Comparison of ENCODE assay signal across 8 mouse cellular contexts in genomic region chr12:81817126-81817505, GRCm38 (mm10). TPM values are rescaled to one million over a fixed set of nuclear protein-coding genes. Genes with fewer than 3 reads are reported as not detected.
DNase-seq lines count a peak whose midpoint lies in the region; ATAC-seq lines count a peak whose summit lies in the region.

No protein-coding gene starts in this region.

- no peaks in the 10 kb centered on the region for H3K9me3 ChIP-seq in hindbrain, embryonic 13.5 days

- peak; percentile 67 for DNase-seq in embryo, embryonic 10 days (ENCODE audit: low spot score)
- no peak for DNase-seq in embryo, embryonic 9.5 days (ENCODE audit: extremely low spot score)
- DNase-seq in R1 (ENCODE audit: low read depth, low spot score) = peak; percentile 92
- DNase-seq in mesoderm, embryonic 11.5 days (ENCODE audit: low read depth, low spot score) = peak; percentile 28
- no peak for DNase-seq in Muller cell, postnatal 12 days (ENCODE audit: inconsistent ontology term)
- DNase-seq in urinary bladder, postnatal 4 days (ENCODE audit: low spot score in 2 of 2) = no peak
- DNase-seq in right cerebral cortex, postnatal 36 days (ENCODE audit: low spot score in 2 of 2) = no peak

- no peak overlapping the region for H3K9ac ChIP-seq in hindbrain, embryonic 13.5 days

- peak overlapping the region; percentile 40 for H3K4me2 ChIP-seq in hindbrain, embryonic 13.5 days

- ATAC-seq in hindbrain, embryonic 13.5 days (ENCODE audit: low FRiP score) = no peak; the same call in 1 of the 2 replicates

- no peaks in the 10 kb centered on the region for H3K36me3 ChIP-seq in hindbrain, embryonic 13.5 days

- no peaks in the 10 kb centered on the region for H3K27me3 ChIP-seq in hindbrain, embryonic 13.5 days

- peaks cover 10% of the 10 kb centered on the region; the same call in 1 of the 2 replicates for H3K4me1 ChIP-seq in hindbrain, embryonic 13.5 days (replicated peaks)

- H3K27ac ChIP-seq in hindbrain, embryonic 13.5 days = peak overlapping the region; percentile 30

- peak overlapping the region; percentile 16 for H3K4me3 ChIP-seq in hindbrain, embryonic 13.5 days

- 44% methylated on average over 6 of the region's 6 CpGs for WGBS in hindbrain, embryonic 13.5 days

RNA-seq across cellular contexts. Expression of gene Map3k9, which starts 36.1 kb away (rescaled TPM):
- polyA plus RNA-seq in hindbrain, embryonic 13.5 days (2015; fragmentation: Nextera tagmentation; extraction: Ambion mirVana) = 8.8 TPM in 2 replicates

RNA-seq across cellular contexts. Expression of gene Pcnx, which starts 42.7 kb away (rescaled TPM):
- polyA plus RNA-seq in hindbrain, embryonic 13.5 days (2015; fragmentation: Nextera tagmentation; extraction: Ambion mirVana) = 10.1 and 10.5 TPM in 2 replicates

Comparison
In these comparisons a context has a peak if more than half of its experiments do, and no peak if none do; other contexts are left out.
1. DNase-seq: peak in embryo, embryonic 10 days (single experiment), R1 (single experiment) and mesoderm, embryonic 11.5 days (single experiment); none in embryo, embryonic 9.5 days (single experiment), Muller cell, postnatal 12 days (single experiment), urinary bladder, postnatal 4 days (0 of 2) and right cerebral cortex, postnatal 36 days (0 of 2).